Mouse (Mus musculus) MEL (cell line): Measurements from ENCODE around the gene Ppm1g. TPM values are rescaled to one million over a fixed set of nuclear protein-coding genes. Genes with fewer than 3 reads are reported as not detected.
A peak's percentile ranks its signal among the peaks of the same experiment; 100 is the strongest.

Experiments
- DNase-seq: peaks from one replicate; pipeline ENCODE4 v3.0.0; 2011; ENCODE audit warnings: low read depth, low spot score
- H3K27ac ChIP-seq: 2 replicates; pipeline ENCODE4 v1.5.1; 2012; ENCODE audit warnings: low read depth, mild to moderate bottlenecking, control low read depth, low read length, moderate library complexity; ENCODE audit not compliant: control insufficient read depth
- H3K27me3 ChIP-seq, 2 experiments: fragments of 150-350 bp in 1 of 2; sonication (generic) in 1 of 2; 2 replicates each; pipeline ENCODE4 v1.6.1; 2012; ENCODE audit warnings: low read length in 2 of 2, mild to moderate bottlenecking in 2 of 2, improper control_type of control experiment in 1 of 2, moderate library complexity in 1 of 2; ENCODE audit not compliant: insufficient read depth in 2 of 2, control insufficient read depth in 1 of 2
- H3K36me3 ChIP-seq, 2 experiments: 2 replicates each; pipeline ENCODE4 v1.6.1; 2012 to 2014; ENCODE audit warnings: low read length in 2 of 2, improper control_type of control experiment in 1 of 2, inconsistent platforms in 1 of 2, mild to moderate bottlenecking in 1 of 2; ENCODE audit not compliant: insufficient read depth in 2 of 2, control insufficient read depth in 1 of 2
- H3K4me1 ChIP-seq, 2 experiments: fragments of 150-350 bp in 1 of 2; sonication (generic) in 1 of 2; 2 replicates each; pipeline ENCODE4 v1.6.1; 2012; ENCODE audit warnings: low read length in 2 of 2, improper control_type of control experiment in 1 of 2, mild to moderate bottlenecking in 1 of 2; ENCODE audit not compliant: insufficient read depth in 2 of 2, control insufficient read depth in 1 of 2
- H3K4me3 ChIP-seq, 2 experiments: fragments of 150-350 bp in 1 of 2; sonication (generic) in 1 of 2; 2 replicates each; pipeline ENCODE4 v1.5.1; 2012; ENCODE audit warnings: low read depth in 2 of 2, low read length in 2 of 2, mild to moderate bottlenecking in 2 of 2, moderate library complexity in 2 of 2, control low read depth in 1 of 2, improper control_type of control experiment in 1 of 2; ENCODE audit not compliant: control insufficient read depth in 1 of 2, insufficient read depth in 1 of 2
- H3K79me2 ChIP-seq: 2 replicates; pipeline ENCODE4 v1.6.1; 2012; ENCODE audit warnings: mild to moderate bottlenecking, low read length, moderate library complexity; ENCODE audit not compliant: control insufficient read depth, poor library complexity, insufficient read depth
- H3K9ac ChIP-seq: 2 replicates; pipeline ENCODE4 v1.6.1; 2012; ENCODE audit warnings: low read depth, mild to moderate bottlenecking, control low read depth, low read length, moderate library complexity; ENCODE audit not compliant: control insufficient read depth, poor library complexity, severe bottlenecking
- H3K9me3 ChIP-seq: fragments of 150-350 bp; sonication (generic); replicated peaks from 2 replicates; pipeline ENCODE4 v1.6.1; 2012; ENCODE audit warnings: mild to moderate bottlenecking, low read length, improper control_type of control experiment, moderate library complexity; ENCODE audit not compliant: insufficient read depth
- CHD1 ChIP-seq: IDR thresholded peaks from 2 replicates; pipeline ENCODE4 v1.6.1; 2012; ENCODE audit warnings: low read depth, mild to moderate bottlenecking, inconsistent platforms, low read length, improper control_type of control experiment
- CTCF ChIP-seq, 3 experiments: IDR thresholded peaks in 2 of 3; conservative IDR thresholded peaks in 1 of 3; 2 replicates each; pipeline ENCODE4 v1.5.1; 2011 to 2012; ENCODE audit warnings: low read length in 3 of 3, low read depth in 2 of 3, mild to moderate bottlenecking in 2 of 3, improper control_type of control experiment in 1 of 3, inconsistent platforms in 1 of 3, mixed read lengths in 1 of 3, moderate library complexity in 1 of 3; ENCODE audit not compliant: control insufficient read depth in 1 of 3, insufficient read depth in 1 of 3, poor library complexity in 1 of 3, severe bottlenecking in 1 of 3
- ELF1 ChIP-seq: IDR thresholded peaks from 2 replicates; pipeline ENCODE4 v1.6.1; 2014; ENCODE audit warnings: low read depth, mild to moderate bottlenecking, inconsistent platforms, low read length, improper control_type of control experiment, moderate library complexity
- ETS1 ChIP-seq: IDR thresholded peaks from 2 replicates; pipeline ENCODE4 v1.6.1; 2012; ENCODE audit warnings: low read depth, mild to moderate bottlenecking, inconsistent platforms, low read length, improper control_type of control experiment, moderate library complexity
- HCFC1 ChIP-seq: IDR thresholded peaks from 2 replicates; pipeline ENCODE4 v1.6.1; 2012; ENCODE audit warnings: low read depth, mild to moderate bottlenecking, inconsistent platforms, low read length, improper control_type of control experiment, moderate library complexity
- JUND ChIP-seq: IDR thresholded peaks from 2 replicates; pipeline ENCODE4 v1.6.1; 2011; ENCODE audit warnings: low read depth, mild to moderate bottlenecking, improper control_type of control experiment, low read length
- KAT2A ChIP-seq: conservative IDR thresholded peaks from 2 replicates; pipeline ENCODE4 v1.6.1; 2012; ENCODE audit warnings: low read depth, low read length, improper control_type of control experiment, inconsistent platforms
- MAFK ChIP-seq: IDR thresholded peaks from 2 replicates; pipeline ENCODE4 v1.6.1; 2011; ENCODE audit warnings: low read depth, mild to moderate bottlenecking, low read length, improper control_type of control experiment, borderline replicate concordance
- MAX ChIP-seq: IDR thresholded peaks from 2 replicates; pipeline ENCODE4 v1.6.1; 2011; ENCODE audit warnings: low read length, improper control_type of control experiment
- MAZ ChIP-seq: IDR thresholded peaks from 2 replicates; pipeline ENCODE4 v1.6.1; 2012; ENCODE audit warnings: low read depth, mild to moderate bottlenecking, inconsistent platforms, low read length, improper control_type of control experiment
- MXI1 ChIP-seq: IDR thresholded peaks from 2 replicates; pipeline ENCODE4 v1.6.1; 2011; ENCODE audit warnings: mild to moderate bottlenecking, low read depth, low read length, improper control_type of control experiment
- MYB ChIP-seq: IDR thresholded peaks from 2 replicates; pipeline ENCODE4 v1.6.1; 2011; ENCODE audit warnings: mild to moderate bottlenecking, low read depth, low read length, improper control_type of control experiment
- MYC ChIP-seq: IDR thresholded peaks from 2 replicates; pipeline ENCODE4 v1.6.1; 2011; ENCODE audit warnings: low read depth, mild to moderate bottlenecking, low read length, improper control_type of control experiment, moderate library complexity
- NELFE ChIP-seq: IDR thresholded peaks from 2 replicates; pipeline ENCODE4 v1.6.1; 2011; ENCODE audit warnings: low read depth, low read length, improper control_type of control experiment
- NRF1 ChIP-seq: IDR thresholded peaks from 2 replicates; pipeline ENCODE4 v1.6.1; 2014; ENCODE audit warnings: low read depth, mild to moderate bottlenecking, inconsistent platforms, low read length, improper control_type of control experiment, moderate library complexity; ENCODE audit not compliant: poor library complexity, insufficient read depth, severe bottlenecking
- POLR2A ChIP-seq, 2 experiments: IDR thresholded peaks; 2 replicates each; pipeline ENCODE4 v1.6.1; 2011 to 2012; ENCODE audit warnings: low read length in 2 of 2, mild to moderate bottlenecking in 2 of 2, control low read depth in 1 of 2, improper control_type of control experiment in 1 of 2, low read depth in 1 of 2, moderate library complexity in 1 of 2; ENCODE audit not compliant: control insufficient read depth in 1 of 2, insufficient read depth in 1 of 2, poor library complexity in 1 of 2
- POLR2AphosphoS2 ChIP-seq: IDR thresholded peaks from 2 replicates; pipeline ENCODE4 v1.6.1; 2011; ENCODE audit warnings: low read length, improper control_type of control experiment
- RAD21 ChIP-seq: IDR thresholded peaks from 2 replicates; pipeline ENCODE4 v1.6.1; 2011; ENCODE audit warnings: mild to moderate bottlenecking, low read depth, low read length, improper control_type of control experiment
- RCOR1 ChIP-seq: IDR thresholded peaks from 2 replicates; pipeline ENCODE4 v1.6.1; 2012; ENCODE audit warnings: low read depth, mild to moderate bottlenecking, inconsistent platforms, low read length, improper control_type of control experiment
- SIN3A ChIP-seq: IDR thresholded peaks from 2 replicates; pipeline ENCODE4 v1.6.1; 2012; ENCODE audit warnings: low read length, improper control_type of control experiment, inconsistent platforms
- TAL1 ChIP-seq: IDR thresholded peaks from 2 replicates; pipeline ENCODE4 v1.6.1; 2012; ENCODE audit warnings: mild to moderate bottlenecking, inconsistent platforms, low read length, moderate library complexity, mixed read lengths
- TBP ChIP-seq: IDR thresholded peaks from 2 replicates; pipeline ENCODE4 v1.8.0; 2011; ENCODE audit warnings: low read depth, low read length, improper control_type of control experiment
- TCF12 ChIP-seq: IDR thresholded peaks from 2 replicates; pipeline ENCODE4 v1.6.1; 2014; ENCODE audit warnings: low read depth, mild to moderate bottlenecking, inconsistent platforms, low read length, improper control_type of control experiment, moderate library complexity
- UBTF ChIP-seq: IDR thresholded peaks from 2 replicates; pipeline ENCODE4 v1.6.1; 2012; ENCODE audit warnings: low read depth, mild to moderate bottlenecking, inconsistent platforms, low read length, improper control_type of control experiment, moderate library complexity, borderline replicate concordance; ENCODE audit not compliant: insufficient read depth
- ZMIZ1 ChIP-seq: IDR thresholded peaks from 2 replicates; pipeline ENCODE4 v1.6.1; 2012; ENCODE audit warnings: low read depth, mild to moderate bottlenecking, inconsistent platforms, low read length, improper control_type of control experiment, moderate library complexity
- ZNF384 ChIP-seq: IDR thresholded peaks from 2 replicates; pipeline ENCODE4 v1.6.1; 2012; ENCODE audit warnings: low read depth, mild to moderate bottlenecking, inconsistent platforms, low read length, improper control_type of control experiment
- polyA plus RNA-seq, 2 experiments: library from polyadenylated mRNA; stranded (reverse) in 1 of 2; unstranded in 1 of 2; fragments of >175 nt in 1 of 2; fragments of >200 nt in 1 of 2; gene quantifications; 2 replicates each; pipeline versions ENCODE4 v1.2.1 to v1.2.4; 2012; ENCODE audit warnings: low replicate concordance in 2 of 2, low read depth in 1 of 2; ENCODE audit not compliant: insufficient read length in 2 of 2, insufficient read depth in 1 of 2, missing spikeins in 1 of 2
- total RNA-seq: library from RNA; depleted of rRNA; stranded (reverse); fragments of 300-350 nt; gene quantifications from 2 replicates; pipeline ENCODE4 v1.2.3, GENCODE M21; 2012

Gene Ppm1g
- total and polyA plus RNA-seq, 3 experiments = 169 to 639 (median 408) TPM

- peak within 1 kb of the TSS; percentile 81 for H3K27ac ChIP-seq
- no peaks in the 10 kb centered on the region for H3K9me3 ChIP-seq
- TF ChIP-seq CTCF (IDR thresholded peaks at IDR 0.05 in 2 of 3, conservative IDR thresholded peaks at IDR 0.05 in 1 of 3; ENCODE audit: control insufficient read depth in 1 of 3, insufficient read depth in 1 of 3, low read depth in 2 of 3, low read length in 3 of 3, poor library complexity in 1 of 3, severe bottlenecking in 1 of 3) (0 out of 6 replicates have a peak, but pooled peaks of 1 of the 3 experiments have one; percentile 0), POLR2AphosphoS2 (peak; percentile 93), MAX (no peak), UBTF (0 out of 2 replicates have a peak, but pooled peaks have one; percentile 66), HCFC1 (peak; percentile 83), CHD1 (no peak), KAT2A (no peak; the same call in 1 of the 2 replicates), ETS1 (peak; percentile 37; the same call in 1 of the 2 replicates), ZNF384 (no peak), JUND (no peak), NRF1 (peak; percentile 54; the same call in 1 of the 2 replicates), MXI1 (peak; percentile 49), MYC (no peak), ZMIZ1 (peak; percentile 95), RCOR1 (peak; percentile 13; the same call in 1 of the 2 replicates), TAL1 (no peak), POLR2A (IDR thresholded peaks at IDR 0.05; ENCODE audit: control insufficient read depth in 1 of 2, insufficient read depth in 1 of 2, low read depth in 1 of 2, low read length in 2 of 2, poor library complexity in 1 of 2) (peak; percentile 87 to 90), RAD21 (no peak), MYB (no peak), TBP (peak; percentile 76), TCF12 (peak; percentile 73), MAFK (no peak), ELF1 (peak; percentile 84), MAZ (peak; percentile 97; the same call in 1 of the 2 replicates), NELFE (peak; percentile 94), SIN3A (peak; percentile 92)
- H3K9ac ChIP-seq = peak within 1 kb of the TSS; percentile 94
- no peaks in the 10 kb centered on the region for H3K27me3 ChIP-seq
- H3K4me1 ChIP-seq = peaks cover 0 to 2% of the 10 kb centered on the region in 2 experiments; a peak in 2 of 4 replicates
- peak; percentile 99 for DNase-seq
- H3K36me3 ChIP-seq = peaks cover 4 to 7% of the 10 kb centered on the region in 2 experiments
- peak within 1 kb of the TSS; percentile 99 to 100 for H3K4me3 ChIP-seq
- peaks cover 17% of the 10 kb centered on the region for H3K79me2 ChIP-seq
Observed at GRCm38 (mm10) chr5:31240637-31241521, 20.4 kb upstream of the Ppm1g start, which contains the start of the genes Nrbp1 and Gm9970. Gene Nrbp1, plus strand, starts transcription at chr5:31240864. Gene Gm9970, minus strand, starts transcription at chr5:31241232.
